ENCODE assay signal across 8 mouse cellular contexts in the genomic region with DNA sequence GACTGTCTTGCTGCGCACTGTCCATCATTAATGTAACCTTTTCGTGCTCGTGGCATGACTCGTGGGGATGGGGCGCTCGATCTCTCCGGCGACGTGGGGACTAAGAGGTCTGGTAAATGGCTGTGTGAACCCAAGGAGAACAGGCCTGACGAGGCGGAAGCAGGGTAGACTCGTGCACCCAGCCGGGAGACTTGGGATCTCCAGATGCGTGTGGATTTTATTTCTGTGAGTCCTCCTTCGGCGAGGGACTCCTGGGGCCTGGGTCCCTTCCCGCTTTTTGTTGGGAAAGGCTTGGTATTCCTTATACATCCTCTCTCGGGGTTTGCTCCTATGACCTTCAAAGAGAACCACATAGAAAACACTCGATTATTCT. TPM values are rescaled to one million over a fixed set of nuclear protein-coding genes. Genes with fewer than 3 reads are reported as not detected.
DNase-seq lines count a peak whose midpoint lies in the region; ATAC-seq and TF ChIP-seq lines count a peak whose summit lies in the region.

No protein-coding gene starts in this region.

- no peak for TF ChIP-seq CTCF in gastrocnemius, adult 2 months (IDR thresholded peaks at IDR 0.05)
- no peak for TF ChIP-seq CTCF in spleen, adult 2 months (IDR thresholded peaks at IDR 0.05; ENCODE audit: extremely low read depth, insufficient read depth, insufficient read length, insufficient replicate concordance)
- TF ChIP-seq CTCF in heart, postnatal 0 days (IDR thresholded peaks at IDR 0.05; ENCODE audit: low read depth) = no peak
- TF ChIP-seq CTCF in liver, postnatal 0 days (IDR thresholded peaks at IDR 0.05; ENCODE audit: low read depth) = no peak

- H3K4me3 ChIP-seq in gastrocnemius, adult 2 months = peak overlapping the region; percentile 100
- H3K4me3 ChIP-seq in spleen, adult 2 months (ENCODE audit: extremely low read depth, insufficient read depth, insufficient read length) = peak overlapping the region; percentile 97
- H3K4me3 ChIP-seq in heart, postnatal 0 days (ENCODE audit: low read depth, low read length) = peak overlapping the region; percentile 96
- peak overlapping the region; percentile 77 for H3K4me3 ChIP-seq in liver, postnatal 0 days (ENCODE audit: low read depth, low read length)

- peak overlapping the region; percentile 90 for H3K27ac ChIP-seq in gastrocnemius, adult 2 months
- peak overlapping the region; percentile 50; the same call in 1 of the 2 replicates for H3K27ac ChIP-seq in spleen, adult 2 months (ENCODE audit: insufficient read depth, low read length)
- peak overlapping the region; percentile 75 for H3K27ac ChIP-seq in heart, postnatal 0 days (ENCODE audit: low read depth)
- peak overlapping the region; percentile 63 for H3K27ac ChIP-seq in liver, postnatal 0 days (ENCODE audit: low read depth)

- TF ChIP-seq EP300 in heart, postnatal 0 days (IDR thresholded peaks at IDR 0.05; ENCODE audit: low read depth) = no peak
- TF ChIP-seq EP300 in liver, postnatal 0 days (IDR thresholded peaks at IDR 0.05; ENCODE audit: low read depth) = no peak

- intact Hi-C loops in gastrocnemius, adult 2 months (cut with DNase I) = loop anchor here (5.0 kb wide), 1 partner anchor 119 kb away; a partner anchor contains a TSS

- H3K9ac ChIP-seq in heart, postnatal 0 days (replicated peaks; ENCODE audit: low read depth, low read length) = peak overlapping the region; percentile 88; the same call in 1 of the 2 replicates
- H3K9ac ChIP-seq in liver, postnatal 0 days (replicated peaks) = peak overlapping the region; percentile 77

- 46% methylated on average over 19 of the region's 19 CpGs for WGBS in spleen, adult 2 months
- WGBS in heart, postnatal 0 days = 38% methylated on average over 19 of the region's 19 CpGs
- WGBS in liver, postnatal 0 days (ENCODE audit: insufficient replicate concordance) = 41% methylated on average over 19 of the region's 19 CpGs

- no peaks in the 10 kb centered on the region for H3K36me3 ChIP-seq in spleen, adult 2 months (ENCODE audit: control insufficient read depth, insufficient read depth, low read length)
- H3K36me3 ChIP-seq in heart, postnatal 0 days (replicated peaks; ENCODE audit: control insufficient read depth, insufficient read depth, low read length) = no peaks in the 10 kb centered on the region; the same call in 1 of the 2 replicates
- no peaks in the 10 kb centered on the region for H3K36me3 ChIP-seq in liver, postnatal 0 days (replicated peaks; ENCODE audit: insufficient read depth, low read length)

- no peaks in the 10 kb centered on the region for H3K27me3 ChIP-seq in spleen, adult 2 months (ENCODE audit: control insufficient read depth, insufficient read depth, low read length)
- H3K27me3 ChIP-seq in heart, postnatal 0 days (ENCODE audit: control insufficient read depth, insufficient read depth, low read length) = no peaks in the 10 kb centered on the region
- H3K27me3 ChIP-seq in liver, postnatal 0 days (ENCODE audit: insufficient read depth, low read length) = no peaks in the 10 kb centered on the region

- H3K4me2 ChIP-seq in heart, postnatal 0 days (ENCODE audit: low read depth, low read length) = peak overlapping the region; percentile 78
- peak overlapping the region; percentile 70 for H3K4me2 ChIP-seq in liver, postnatal 0 days (ENCODE audit: low read depth, low read length)

- peak; percentile 47; the same call in 1 of the 2 replicates for ATAC-seq in heart, postnatal 0 days (ENCODE audit: insufficient read depth, low read depth)
- ATAC-seq in liver, postnatal 0 days = peak; percentile 47

- H3K4me1 ChIP-seq in spleen, adult 2 months (ENCODE audit: control insufficient read depth, insufficient read depth, insufficient read length) = peaks cover 5% of the 10 kb centered on the region; the same call in 1 of the 2 replicates
- peaks cover 10% of the 10 kb centered on the region; the same call in 1 of the 2 replicates for H3K4me1 ChIP-seq in heart, postnatal 0 days (ENCODE audit: control insufficient read depth, insufficient read depth)
- H3K4me1 ChIP-seq in liver, postnatal 0 days (ENCODE audit: insufficient read depth) = peaks cover 13% of the 10 kb centered on the region

- H3K9me3 ChIP-seq in heart, postnatal 0 days (replicated peaks; ENCODE audit: control insufficient read depth, low read length) = no peaks in the 10 kb centered on the region
- no peaks in the 10 kb centered on the region for H3K9me3 ChIP-seq in liver, postnatal 0 days (ENCODE audit: low read length)

- peak; percentile 39 for DNase-seq in gastrocnemius, adult 2 months
- DNase-seq in gastrocnemius, adult 8-10 months (ENCODE audit: low spot score in 2 of 2) = no peak
- peak in 1 of 2 experiments; percentile 24 for DNase-seq in spleen, adult 2 months (ENCODE audit: low read depth in 1 of 2, low spot score in 2 of 2)
- no peak for DNase-seq in spleen, adult 12 weeks (ENCODE audit: low spot score)
- no peak for DNase-seq in heart, postnatal 0 days (ENCODE audit: low spot score)
- no peak for DNase-seq in liver, postnatal 0 days
- peak; percentile 39 for DNase-seq in thymus, postnatal 14 days
- no peak for DNase-seq in B cell, adult 2 months

- no peak for TF ChIP-seq POLR2A in spleen, adult 2 months (IDR thresholded peaks at IDR 0.05; ENCODE audit: low read depth, low read length)

RNA-seq across cellular contexts. Expression of a gene that starts 0.3 kb away (rescaled TPM):
- 10 to 100 TPM; 29.5 to 35.1 TPM for total RNA-seq in gastrocnemius, adult 2 months (2021)
- total RNA-seq in gastrocnemius, adult 8-10 months (2022) = 10 to 100 TPM; 30.6 to 32.6 (median 31.4) TPM
- 18.4 and 18.9 TPM in 2 replicates for polyA plus RNA-seq in spleen, adult 2 months (2012; rRNA removed)
- 37.1 and 42.0 TPM in 2 replicates for total RNA-seq in heart, postnatal 0 days (2014; rRNA removed; ENCODE audit: low replicate concordance)
- 60.5 and 63.7 TPM in 2 replicates for polyA plus RNA-seq in heart, postnatal 0 days (2015; fragmentation: Nextera tagmentation; extraction: Ambion mirVana)
- polyA plus RNA-seq in liver, postnatal 0 days (2015; fragmentation: Nextera tagmentation; extraction: Ambion mirVana) = 40.2 and 42.0 TPM in 2 replicates

RNA-seq across cellular contexts. Expression of a gene that starts 42.0 kb away (rescaled TPM):
- total RNA-seq in gastrocnemius, adult 2 months (2021) = under 1 TPM; 0.81 to 0.89 TPM
- 1 to 10 TPM in 1 of 4 experiments, under 1 TPM in 3; 0.58 to 1.1 (median 0.70) TPM for total RNA-seq in gastrocnemius, adult 8-10 months (2022)
- 0.78 and 1.2 TPM in 2 replicates for polyA plus RNA-seq in spleen, adult 2 months (2012; rRNA removed)
- 4.8 and 6.2 TPM in 2 replicates for total RNA-seq in heart, postnatal 0 days (2014; rRNA removed; ENCODE audit: low replicate concordance)
- polyA plus RNA-seq in heart, postnatal 0 days (2015; fragmentation: Nextera tagmentation; extraction: Ambion mirVana) = 2.0 and 2.9 TPM in 2 replicates
- polyA plus RNA-seq in liver, postnatal 0 days (2015; fragmentation: Nextera tagmentation; extraction: Ambion mirVana) = 51.0 and 55.0 TPM in 2 replicates

Comparison
In these comparisons a context has a peak if more than half of its experiments do, and no peak if none do; other contexts are left out.
1. DNase-seq: peak in gastrocnemius, adult 2 months (single experiment) and thymus, postnatal 14 days (single experiment); none in gastrocnemius, adult 8-10 months (0 of 2), spleen, adult 12 weeks (single experiment), heart, postnatal 0 days (single experiment), liver, postnatal 0 days (single experiment) and B cell, adult 2 months (0 of 2).
2. Peak in every context shown above with its lines, with median percentiles within 50 percentile points of each other: H3K27ac ChIP-seq and H3K4me3 ChIP-seq.